Mouse (Mus musculus) embryonic facial prominence, embryonic 11.5 days (tissue): ENCODE measurements around the gene Rad50. TPM values are rescaled to one million over a fixed set of nuclear protein-coding genes. Genes with fewer than 3 reads are reported as not detected.

ENCODE experiments used
- ATAC-seq: fragments of 200-750 bp; cut with Nextera tagmentation; replicated peaks from 2 replicates; pipeline ENCODE4 v1.8.0; 2017; ENCODE audit warnings: low read depth; ENCODE audit not compliant: insufficient number of reproducible peaks, low FRiP score, low TSS enrichment
- DNase-seq: peaks from one replicate; pipeline ENCODE4 v3.0.0-alpha.2; 2015; ENCODE audit warnings: low spot score
- H3K27ac ChIP-seq: fragments of 300-500 bp; sonication (generic); replicated peaks from 2 replicates; pipeline ENCODE4 v1.5.1; 2014; ENCODE audit warnings: mild to moderate bottlenecking, low read depth, low read length, control low read depth
- H3K27me3 ChIP-seq: fragments of 300-500 bp; sonication (generic); 2 replicates; pipeline ENCODE4 v1.6.1; 2014; ENCODE audit warnings: mild to moderate bottlenecking, low read length, moderate library complexity, mixed read lengths; ENCODE audit not compliant: control insufficient read depth, insufficient read depth
- H3K36me3 ChIP-seq: fragments of 300-500 bp; sonication (generic); replicated peaks from 2 replicates; pipeline ENCODE4 v1.6.1; 2014; ENCODE audit warnings: low read depth, mild to moderate bottlenecking, low read length, moderate library complexity, mixed read lengths; ENCODE audit not compliant: control insufficient read depth, insufficient read depth
- H3K4me1 ChIP-seq: fragments of 300-500 bp; sonication (generic); 2 replicates; pipeline ENCODE4 v1.6.1; 2014; ENCODE audit warnings: low read length, mixed read lengths; ENCODE audit not compliant: control insufficient read depth, insufficient read depth
- H3K4me2 ChIP-seq: fragments of 300-500 bp; sonication (generic); 2 replicates; pipeline ENCODE4 v1.6.1; 2014; ENCODE audit warnings: low read depth, mild to moderate bottlenecking, control low read depth, low read length, moderate library complexity
- H3K4me3 ChIP-seq: fragments of 300-500 bp; sonication (generic); 2 replicates; pipeline ENCODE4 v1.5.1; 2014; ENCODE audit warnings: low read depth, low read length, control low read depth
- H3K9ac ChIP-seq: fragments of 300-500 bp; sonication (generic); replicated peaks from 2 replicates; pipeline ENCODE4 v1.6.1; 2014; ENCODE audit warnings: mild to moderate bottlenecking, control low read depth, low read length
- H3K9me3 ChIP-seq: fragments of 300-500 bp; sonication (generic); replicated peaks from 2 replicates; pipeline ENCODE4 v1.6.1; 2016; ENCODE audit warnings: mild to moderate bottlenecking, low read length, inconsistent platforms, mixed read lengths; ENCODE audit not compliant: control insufficient read depth
- WGBS: fragments of 180-500 bp; shearing (Covaris S2); extraction: QIAGEN DNeasy Blood & Tissue Kit; methylation state at CpG from one replicate; pipeline ENCODE4 v1.1.7; 2014; 5-methylcytosine and 5-hydroxymethylcytosine counted together
- polyA plus RNA-seq: library from polyadenylated mRNA; unstranded; fragments of >200 nt; fragmentation: Nextera tagmentation; extraction: Ambion mirVana; gene quantifications from 2 replicates; pipeline ENCODE4 v1.2.1, GENCODE M21; 2014

The Rad50 gene
- polyA plus RNA-seq, 1 experiment from 2014 or later: 26.8 TPM

DNA sequence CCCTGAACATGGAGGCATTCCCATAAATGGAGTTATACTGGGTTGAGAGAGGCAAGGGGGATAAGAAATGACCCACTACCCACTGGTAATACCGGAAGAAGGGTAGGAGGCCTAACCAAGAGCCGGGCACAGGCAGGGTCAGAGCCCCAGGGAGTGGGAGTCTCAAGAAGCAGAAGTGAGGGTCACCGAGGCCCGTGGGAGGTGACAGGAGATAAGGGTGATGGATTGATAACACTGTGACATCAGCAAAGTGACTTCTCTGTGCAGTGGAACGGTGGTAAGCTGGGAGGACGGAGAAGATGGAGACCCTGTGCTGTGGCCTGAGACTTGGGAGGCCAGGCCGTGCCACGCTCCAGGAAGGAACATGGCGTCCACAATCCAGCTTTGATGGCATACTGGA is 83.5 kb downstream of the Rad50 start:
- Histone ChIP-seq H3K27ac (no peak overlapping the region), H3K27me3 (no peaks in the 10 kb centered on the region), H3K36me3 (no peaks in the 10 kb centered on the region), H3K4me3 (no peak overlapping the region), H3K9ac (no peak overlapping the region), H3K4me2 (no peak overlapping the region), H3K9me3 (no peaks in the 10 kb centered on the region), H3K4me1 (no peaks in the 10 kb centered on the region)
- WGBS: 93% methylated on average over 9 of the region's 9 CpGs
- ATAC-seq (no peak), DNase-seq (no peak)

DNA sequence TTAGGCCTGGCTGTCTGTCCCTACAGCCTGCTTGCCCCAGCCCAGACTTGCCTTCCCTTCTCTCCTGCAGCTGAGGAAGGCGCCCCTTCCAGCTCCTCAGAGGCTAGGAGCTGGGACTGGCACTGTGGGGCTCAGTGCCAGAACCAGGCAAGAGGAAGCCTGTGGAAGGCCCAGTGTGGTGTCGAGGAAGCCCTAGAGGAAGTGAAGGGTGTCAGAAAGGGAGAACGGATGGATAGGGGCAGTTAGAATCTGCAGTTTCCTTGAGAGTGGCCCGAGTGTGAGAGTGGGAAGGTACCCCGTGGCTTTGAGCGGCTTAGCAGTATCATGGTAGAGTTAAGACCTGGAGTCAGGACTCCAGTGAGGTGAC is 84.7 kb downstream of the Rad50 start:
- no peaks in the 10 kb centered on the region for H3K4me1 ChIP-seq
- no peak overlapping the region for H3K4me2 ChIP-seq
- no peaks in the 10 kb centered on the region for H3K36me3 ChIP-seq
- no peak overlapping the region for H3K4me3 ChIP-seq
- WGBS: 88% methylated on average over 6 of the region's 6 CpGs
- H3K9ac ChIP-seq: no peak overlapping the region
- H3K27ac ChIP-seq: no peak overlapping the region
- H3K9me3 ChIP-seq: no peaks in the 10 kb centered on the region
- no peak for ATAC-seq
- DNase-seq: no peak
- no peaks in the 10 kb centered on the region for H3K27me3 ChIP-seq

DNA sequence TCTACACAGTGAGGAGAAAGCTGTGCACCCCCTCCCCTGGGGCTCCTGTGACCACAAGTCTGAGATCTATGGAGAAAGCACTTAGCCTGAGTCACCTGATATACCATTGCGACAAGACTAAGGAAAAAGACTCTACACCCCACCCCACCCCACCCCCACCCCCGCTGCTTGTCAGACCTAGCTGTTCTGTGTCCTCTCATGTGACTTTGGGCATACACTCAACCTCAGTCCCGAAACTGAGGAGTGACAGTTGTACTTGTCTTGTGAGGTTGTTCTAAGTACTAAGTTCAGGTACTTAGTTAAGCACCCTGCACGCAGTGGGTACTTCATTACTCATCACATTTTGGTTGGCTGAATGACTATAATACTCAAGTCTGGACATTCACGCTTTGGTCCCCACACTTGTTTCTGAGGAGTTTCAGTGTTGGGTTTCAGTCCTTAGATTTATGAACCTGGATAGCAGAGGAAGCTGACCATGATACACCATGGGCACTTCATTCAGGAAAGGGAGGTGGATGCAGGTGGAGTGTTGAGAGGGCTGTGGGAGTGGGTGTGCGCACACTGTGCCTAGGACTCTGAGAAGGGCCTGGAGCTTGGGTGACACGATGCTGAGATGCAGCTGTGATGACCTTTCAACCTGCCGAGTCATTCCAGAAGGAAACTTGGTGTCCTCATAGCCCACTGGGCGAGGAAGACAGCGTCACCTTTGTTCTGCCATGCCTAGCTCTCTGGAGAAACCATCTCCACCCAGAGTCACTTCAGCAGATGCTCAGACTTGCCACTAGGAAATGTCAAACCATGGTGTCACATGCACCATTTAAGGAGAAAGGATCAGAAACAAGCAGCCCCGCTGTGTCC is 85.3 kb downstream of the Rad50 start:
- ATAC-seq (no peak), DNase-seq (no peak)
- H3K27ac ChIP-seq: no peak overlapping the region
- no peak overlapping the region for H3K4me2 ChIP-seq
- H3K4me1 ChIP-seq: no peaks in the 10 kb centered on the region
- H3K9me3 ChIP-seq: no peaks in the 10 kb centered on the region
- WGBS: 83% methylated on average over 11 of the region's 11 CpGs
- H3K36me3 ChIP-seq: no peaks in the 10 kb centered on the region
- H3K4me3 ChIP-seq: no peak overlapping the region
- no peaks in the 10 kb centered on the region for H3K27me3 ChIP-seq
- H3K9ac ChIP-seq: no peak overlapping the region

DNA sequence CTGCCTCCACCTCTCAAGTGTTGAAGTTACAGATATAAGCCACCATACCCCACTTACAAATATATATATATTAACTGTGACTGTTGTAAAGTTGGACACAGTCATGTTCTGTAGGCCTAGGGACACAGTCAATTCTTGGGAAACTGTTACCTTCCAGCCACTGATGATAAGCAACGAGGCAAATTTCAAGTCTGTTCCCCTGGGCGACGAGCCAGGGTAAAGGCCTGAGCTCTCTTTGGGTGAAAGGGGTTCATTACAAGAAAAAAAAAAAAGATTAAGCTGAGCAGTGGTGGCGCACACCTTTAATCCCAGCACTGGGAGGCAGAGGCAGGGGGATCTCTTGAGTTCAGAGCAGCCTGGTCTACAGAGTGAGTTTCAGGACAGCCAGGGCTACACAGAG is 87.0 kb downstream of the Rad50 start:
- no peak overlapping the region for H3K27ac ChIP-seq
- no peak overlapping the region for H3K4me3 ChIP-seq
- no peak overlapping the region for H3K9ac ChIP-seq
- no peak for DNase-seq
- H3K4me1 ChIP-seq: no peaks in the 10 kb centered on the region
- no peak for ATAC-seq
- no peaks in the 10 kb centered on the region for H3K27me3 ChIP-seq
- H3K4me2 ChIP-seq: no peak overlapping the region
- no peaks in the 10 kb centered on the region for H3K9me3 ChIP-seq
- no peaks in the 10 kb centered on the region for H3K36me3 ChIP-seq
- 90% methylated on average over 4 of the region's 4 CpGs for WGBS

DNA sequence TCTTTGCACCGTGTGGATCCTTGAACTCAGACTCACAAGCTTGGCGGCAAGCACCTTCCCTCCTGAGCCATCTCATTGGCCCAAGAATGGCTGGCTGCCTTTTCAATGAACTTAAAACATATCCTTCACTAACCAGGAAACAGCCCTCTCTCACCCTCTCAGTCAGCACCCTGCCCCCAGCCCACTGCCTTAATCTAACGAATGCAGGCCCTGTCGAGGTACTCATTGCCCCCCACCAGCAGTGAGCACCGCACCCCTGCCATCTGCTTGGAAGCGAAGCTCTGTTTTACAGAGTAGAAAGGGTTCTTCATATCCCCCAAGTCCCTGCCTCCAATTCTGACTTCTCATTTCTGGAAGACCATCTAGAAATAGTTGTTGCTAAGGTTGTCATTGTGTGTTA is 87.7 kb downstream of the Rad50 start:
- H3K4me1 ChIP-seq: no peaks in the 10 kb centered on the region

DNA sequence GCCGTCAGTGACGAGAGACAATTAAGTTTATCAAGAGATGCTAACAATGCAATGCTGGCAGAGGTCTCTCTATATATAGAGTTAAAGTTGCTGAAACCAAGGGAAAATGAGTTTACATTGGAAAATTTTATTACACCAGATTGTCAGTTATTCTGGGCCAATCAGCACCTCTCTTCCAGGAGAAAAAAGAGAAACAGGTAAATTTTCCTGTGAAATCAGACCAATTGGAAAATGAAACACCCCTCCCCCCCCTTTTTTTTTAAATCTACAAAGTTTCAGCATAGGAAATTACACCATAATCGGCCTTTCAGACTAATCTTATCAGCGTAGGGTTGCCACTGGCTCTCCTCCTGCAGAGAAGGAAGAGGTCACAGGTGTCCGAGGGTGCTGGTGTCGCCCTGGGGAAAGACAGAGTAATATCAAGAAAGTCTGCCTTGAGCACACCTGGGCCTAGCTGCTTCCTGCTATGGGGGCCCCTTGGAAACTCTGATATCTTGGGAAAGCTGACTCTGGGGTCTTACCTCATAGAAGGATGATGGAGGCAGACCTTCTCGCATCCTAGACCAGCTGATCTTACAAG is 88.4 kb downstream of the Rad50 start, which contains the start of gene Il4:
Gene Il4, minus strand, starts transcription at position 51 of the 580 bp plus-strand sequence.
- Histone ChIP-seq H3K27ac (no peak within 1 kb of the TSS), H3K4me1 (no peaks in the 10 kb centered on the region), H3K9ac (no peak within 1 kb of the TSS), H3K36me3 (no peaks in the 10 kb centered on the region), H3K4me3 (no peak within 1 kb of the TSS), H3K9me3 (no peaks in the 10 kb centered on the region), H3K27me3 (no peaks in the 10 kb centered on the region), H3K4me2 (no peak within 1 kb of the TSS)
- ATAC-seq (no peak), DNase-seq (no peak)
- 79% methylated on average over 7 of the region's 7 CpGs for WGBS

More for the DNA sequence above, 87.7 kb downstream of the Rad50 start:
- no peak for ATAC-seq
- Histone ChIP-seq H3K9me3 (no peaks in the 10 kb centered on the region), H3K4me2 (no peak overlapping the region), H3K4me3 (no peak overlapping the region), H3K27ac (no peak overlapping the region), H3K9ac (no peak overlapping the region), H3K27me3 (no peaks in the 10 kb centered on the region), H3K36me3 (no peaks in the 10 kb centered on the region)
- DNase-seq: no peak
- 70% methylated on average over 6 of the region's 6 CpGs for WGBS

DNA sequence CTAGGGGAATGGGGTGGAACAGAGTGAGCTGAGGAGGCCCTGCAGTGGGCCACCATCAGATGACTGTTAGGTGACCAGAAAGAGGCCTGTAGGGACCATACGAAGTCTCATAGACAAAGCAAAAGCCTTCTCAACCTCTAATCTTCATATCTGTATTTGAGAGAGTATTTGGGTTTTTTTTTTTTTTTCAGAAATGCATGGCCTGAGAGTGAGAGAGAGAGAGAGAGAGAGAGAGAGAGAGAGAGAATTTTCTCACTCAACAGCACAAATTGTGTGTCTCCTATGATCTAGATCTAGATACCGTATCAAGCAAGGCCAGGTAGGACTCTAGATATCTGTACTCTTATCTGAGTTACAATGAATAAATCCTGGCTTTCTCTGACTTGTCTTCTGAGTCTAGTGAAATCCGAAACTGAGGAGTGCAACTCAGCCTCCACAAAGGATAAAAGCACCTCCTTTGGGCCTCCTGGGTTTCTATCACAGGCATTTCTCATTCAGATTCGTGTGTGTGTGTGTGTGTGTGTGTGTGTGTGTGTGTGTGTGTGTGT is 89.5 kb downstream of the Rad50 start:
- Histone ChIP-seq H3K36me3 (no peaks in the 10 kb centered on the region), H3K9ac (no peak overlapping the region), H3K27ac (no peak overlapping the region), H3K27me3 (no peaks in the 10 kb centered on the region), H3K4me3 (no peak overlapping the region), H3K4me1 (no peaks in the 10 kb centered on the region), H3K9me3 (no peaks in the 10 kb centered on the region), H3K4me2 (no peak overlapping the region)
- DNase-seq (no peak), ATAC-seq (no peak)
- WGBS: 63% methylated on average over 4 of the region's 4 CpGs
